In the genomic region with DNA sequence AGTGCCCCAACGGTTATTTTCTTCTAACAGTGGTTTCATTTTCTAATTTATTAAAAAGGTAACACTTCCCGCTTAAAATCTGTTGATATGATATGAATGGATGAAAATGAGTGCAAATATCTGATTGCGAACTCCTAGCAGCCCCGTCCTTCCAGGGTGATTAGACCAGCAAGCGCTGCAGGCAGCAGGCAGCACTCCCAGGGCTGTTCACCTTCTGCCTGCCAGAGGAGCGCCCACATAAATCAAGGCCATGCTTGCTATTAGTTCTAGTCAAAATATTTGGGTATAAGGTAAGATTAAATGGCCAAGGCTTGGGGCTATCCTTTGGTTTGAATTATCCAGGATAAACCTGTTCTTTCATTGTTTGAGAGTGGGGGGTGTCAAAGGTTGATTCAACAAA, we compare ENCODE assay signal across 13 mouse cellular contexts.
"Had no signal": no experiment of that assay in that cellular context is flagged by ENCODE, and none has a peak within 500 bp of the region (broad histone marks: within the 10 kb centered on the region; RNA-seq: fewer than 3 reads in every experiment).

No protein-coding gene starts in this region.

- DNase-seq: kidney, adult 18-20 months; liver; lung, adult 18-20 months; right cerebral cortex, postnatal 4 days; spleen, adult 18-20 months; thymus, adult 18-20 months; thymus, postnatal 14 days had no signal

- H3K9me3 ChIP-seq: intestine, embryonic 15.5 days; limb, embryonic 12.5 days; midbrain, embryonic 15.5 days had no signal

- H3K4me3 ChIP-seq: intestine, embryonic 15.5 days; left cerebral cortex, adult 2 months; limb, embryonic 12.5 days; midbrain, embryonic 15.5 days had no signal

- H3K4me2 ChIP-seq: intestine, embryonic 15.5 days; limb, embryonic 12.5 days; midbrain, embryonic 11.5 days; midbrain, embryonic 15.5 days had no signal

- H3K36me3 ChIP-seq: intestine, embryonic 15.5 days; limb, embryonic 12.5 days; midbrain, embryonic 15.5 days had no signal

- ATAC-seq: intestine, embryonic 15.5 days; midbrain, embryonic 15.5 days had no signal

- H3K27ac ChIP-seq: intestine, embryonic 15.5 days; left cerebral cortex, adult 2 months; limb, embryonic 12.5 days; liver, embryonic 14.5 days; midbrain, embryonic 15.5 days had no signal

- H3K9ac ChIP-seq: intestine, embryonic 15.5 days; limb, embryonic 12.5 days; liver, embryonic 14.5 days; midbrain, embryonic 15.5 days had no signal
